Mouse (Mus musculus): ENCODE measurements around the gene Shpk. TPM values are rescaled to one million over a fixed set of nuclear protein-coding genes. Genes with fewer than 3 reads are reported as not detected.
A peak's percentile ranks its signal among the peaks of the same experiment; 100 is the strongest.

Shpk gene
- polyA plus RNA-seq (2012; rRNA removed), result 3.7 and 4.4 TPM in 2 replicates

GRCm38 (mm10) chr11:73199230-73199712 lies at the start of gene Shpk:
Gene Shpk (plus strand): TSS chr11:73199460.
- peak within 1 kb of the TSS; percentile 94 for H3K4me3 ChIP-seq (replicated peaks; ENCODE audit: extremely low read depth, low read depth, low read length)
- WGBS, result under 1% methylated on average over 32 of the region's 32 CpGs
- 0 out of 2 replicates have a peak, but pooled peaks cover 4% of the 10 kb centered on the region for H3K4me1 ChIP-seq (ENCODE audit: control insufficient read depth, insufficient read depth, low read length)
- DNase-seq, result peak; percentile 94
- TF ChIP-seq POLR2A (IDR thresholded peaks at IDR 0.05; ENCODE audit: borderline replicate concordance, extremely low read depth, low read depth, low read length), result peak; percentile 66; the same call in 1 of the 2 replicates
- no peak for TF ChIP-seq CTCF (IDR thresholded peaks at IDR 0.05; ENCODE audit: insufficient read depth, low read length)

- no peak for DNase-seq
- H3K4me1 ChIP-seq (ENCODE audit: control insufficient read depth, insufficient read depth, low read length), result no peaks in the 10 kb centered on the region
- WGBS, result 66% methylated on average over 6 of the region's 6 CpGs
- no peak overlapping the region for H3K4me3 ChIP-seq (replicated peaks; ENCODE audit: extremely low read depth, low read depth, low read length)
- TF ChIP-seq CTCF (IDR thresholded peaks at IDR 0.05; ENCODE audit: insufficient read depth, low read length), result no peak
- no peak for TF ChIP-seq POLR2A (IDR thresholded peaks at IDR 0.05; ENCODE audit: borderline replicate concordance, extremely low read depth, low read depth, low read length)
These were observed 44.2 kb upstream of the Shpk start for GRCm38 (mm10) chr11:73155071-73155470.

GRCm38 (mm10) chr11:73159957-73160810 lies 39.1 kb upstream of the Shpk start, which contains the start of gene P2rx5:
Gene P2rx5 (plus strand): TSS chr11:73160421.
- WGBS, result 4% methylated on average over 49 of the region's 49 CpGs
- no peaks in the 10 kb centered on the region; the same call in 1 of the 2 replicates for H3K4me1 ChIP-seq (ENCODE audit: control insufficient read depth, insufficient read depth, low read length)
- TF ChIP-seq CTCF (IDR thresholded peaks at IDR 0.05; ENCODE audit: insufficient read depth, low read length), result no peak
- no peak for TF ChIP-seq POLR2A (IDR thresholded peaks at IDR 0.05; ENCODE audit: borderline replicate concordance, extremely low read depth, low read depth, low read length)
- DNase-seq, result peak; percentile 54
- peak within 1 kb of the TSS; percentile 59 for H3K4me3 ChIP-seq (replicated peaks; ENCODE audit: extremely low read depth, low read depth, low read length)

- peak overlapping the region; percentile 59 for H3K4me3 ChIP-seq (replicated peaks; ENCODE audit: extremely low read depth, low read depth, low read length)
- DNase-seq, result peak; percentile 47
- H3K4me1 ChIP-seq (ENCODE audit: control insufficient read depth, insufficient read depth, low read length), result no peaks in the 10 kb centered on the region; the same call in 1 of the 2 replicates
- whole genome bisulfite sequencing, result 21% methylated on average over 6 of the region's 6 CpGs
- TF ChIP-seq POLR2A (IDR thresholded peaks at IDR 0.05; ENCODE audit: borderline replicate concordance, extremely low read depth, low read depth, low read length) (no peak), CTCF (IDR thresholded peaks at IDR 0.05; ENCODE audit: insufficient read depth, low read length) (no peak)
These were observed 38.5 kb upstream of the Shpk start for GRCm38 (mm10) chr11:73160811-73161200.

- TF ChIP-seq POLR2A (IDR thresholded peaks at IDR 0.05; ENCODE audit: borderline replicate concordance, extremely low read depth, low read depth, low read length) (no peak), CTCF (IDR thresholded peaks at IDR 0.05; ENCODE audit: insufficient read depth, low read length) (no peak)
- 67% methylated on average over 4 of the region's 4 CpGs for WGBS
- Histone ChIP-seq H3K4me3 (replicated peaks; ENCODE audit: extremely low read depth, low read depth, low read length) (no peak overlapping the region), H3K4me1 (ENCODE audit: control insufficient read depth, insufficient read depth, low read length) (no peaks in the 10 kb centered on the region; the same call in 1 of the 2 replicates)
- no peak for DNase-seq
These were observed 37.6 kb upstream of the Shpk start for GRCm38 (mm10) chr11:73161616-73162015.

GRCm38 (mm10) chr11:73162284-73162683 lies 37.0 kb upstream of the Shpk start:
- WGBS, result 44% methylated on average over 5 of the region's 5 CpGs
- Histone ChIP-seq H3K4me1 (ENCODE audit: control insufficient read depth, insufficient read depth, low read length) (no peaks in the 10 kb centered on the region; the same call in 1 of the 2 replicates), H3K4me3 (replicated peaks; ENCODE audit: extremely low read depth, low read depth, low read length) (no peak overlapping the region)
- DNase-seq, result no peak
- no peak for TF ChIP-seq CTCF (IDR thresholded peaks at IDR 0.05; ENCODE audit: insufficient read depth, low read length)
- no peak for TF ChIP-seq POLR2A (IDR thresholded peaks at IDR 0.05; ENCODE audit: borderline replicate concordance, extremely low read depth, low read depth, low read length)

- 82% methylated on average over 8 of the region's 8 CpGs for WGBS
- no peak for DNase-seq
- no peak overlapping the region for H3K4me3 ChIP-seq (replicated peaks; ENCODE audit: extremely low read depth, low read depth, low read length)
- peaks cover 11% of the 10 kb centered on the region; the same call in 1 of the 2 replicates for H3K4me1 ChIP-seq (ENCODE audit: control insufficient read depth, insufficient read depth, low read length)
- TF ChIP-seq POLR2A (IDR thresholded peaks at IDR 0.05; ENCODE audit: borderline replicate concordance, extremely low read depth, low read depth, low read length) (no peak), CTCF (IDR thresholded peaks at IDR 0.05; ENCODE audit: insufficient read depth, low read length) (no peak)
These were observed 31.2 kb upstream of the Shpk start for GRCm38 (mm10) chr11:73168071-73168470.

GRCm38 (mm10) chr11:73168576-73168975 lies 30.7 kb upstream of the Shpk start:
- 63% methylated on average over 6 of the region's 6 CpGs for WGBS
- Histone ChIP-seq H3K4me1 (ENCODE audit: control insufficient read depth, insufficient read depth, low read length) (peaks cover 11% of the 10 kb centered on the region; the same call in 1 of the 2 replicates), H3K4me3 (replicated peaks; ENCODE audit: extremely low read depth, low read depth, low read length) (no peak overlapping the region)
- no peak for DNase-seq
- no peak for TF ChIP-seq CTCF (IDR thresholded peaks at IDR 0.05; ENCODE audit: insufficient read depth, low read length)
- TF ChIP-seq POLR2A (IDR thresholded peaks at IDR 0.05; ENCODE audit: borderline replicate concordance, extremely low read depth, low read depth, low read length), result no peak

GRCm38 (mm10) chr11:73169231-73169630 lies 30.0 kb upstream of the Shpk start:
- Histone ChIP-seq H3K4me1 (ENCODE audit: control insufficient read depth, insufficient read depth, low read length) (peaks cover 11% of the 10 kb centered on the region; the same call in 1 of the 2 replicates), H3K4me3 (replicated peaks; ENCODE audit: extremely low read depth, low read depth, low read length) (no peak overlapping the region)
- WGBS, result 55% methylated on average over 4 of the region's 4 CpGs
- DNase-seq, result peak; percentile 56
- TF ChIP-seq CTCF (IDR thresholded peaks at IDR 0.05; ENCODE audit: insufficient read depth, low read length), result peak; percentile 78
- no peak for TF ChIP-seq POLR2A (IDR thresholded peaks at IDR 0.05; ENCODE audit: borderline replicate concordance, extremely low read depth, low read depth, low read length)

All from lung, adult 2 months (tissue).